Mouse (Mus musculus): ENCODE measurements around the gene Dis3l2.

The Dis3l2 gene

GRCm38 (mm10) chr1:86916355-86916984 is 212.9 kb downstream of the Dis3l2 start:
- DNase-seq (ENCODE audit: low read depth, low spot score), result no peak

- no peak for DNase-seq (ENCODE audit: low read depth, low spot score)
Observed at GRCm38 (mm10) chr1:86925776-86926175, 222.2 kb downstream of the Dis3l2 start.

GRCm38 (mm10) chr1:86931606-86932379 is 228.2 kb downstream of the Dis3l2 start:
- DNase-seq (ENCODE audit: low read depth, low spot score), result no peak

- DNase-seq (ENCODE audit: low read depth, low spot score), result no peak
Observed at GRCm38 (mm10) chr1:86932810-86933209, 229.2 kb downstream of the Dis3l2 start.

- DNase-seq (ENCODE audit: low read depth, low spot score), result no peak
Observed at GRCm38 (mm10) chr1:86933656-86934055, 230.0 kb downstream of the Dis3l2 start.

GRCm38 (mm10) chr1:86951501-86952205 is 248.0 kb downstream of the Dis3l2 start:
- DNase-seq (ENCODE audit: low read depth, low spot score), result no peak

- DNase-seq (ENCODE audit: low read depth, low spot score), result no peak
Observed at GRCm38 (mm10) chr1:86955801-86956200, 252.2 kb downstream of the Dis3l2 start.

- DNase-seq (ENCODE audit: low read depth, low spot score), result no peak
Observed at GRCm38 (mm10) chr1:86968261-86968964, 264.8 kb downstream of the Dis3l2 start.

- DNase-seq (ENCODE audit: low read depth, low spot score), result no peak
Observed at GRCm38 (mm10) chr1:86969173-86969725, 265.6 kb downstream of the Dis3l2 start.

GRCm38 (mm10) chr1:86972693-86973092 is 269.1 kb downstream of the Dis3l2 start:
- no peak for DNase-seq (ENCODE audit: low read depth, low spot score)

- DNase-seq (ENCODE audit: low read depth, low spot score), result no peak
Observed at GRCm38 (mm10) chr1:86977018-86977417, 273.4 kb downstream of the Dis3l2 start.

- DNase-seq (ENCODE audit: low read depth, low spot score), result no peak
Observed at GRCm38 (mm10) chr1:86986372-86986771, 282.8 kb downstream of the Dis3l2 start.

GRCm38 (mm10) chr1:86992849-86993248 is 289.2 kb downstream of the Dis3l2 start:
- DNase-seq (ENCODE audit: low read depth, low spot score), result no peak

GRCm38 (mm10) chr1:86994023-86994422 is 290.4 kb downstream of the Dis3l2 start:
- DNase-seq (ENCODE audit: low read depth, low spot score), result no peak

- no peak for DNase-seq (ENCODE audit: low read depth, low spot score)
Observed at GRCm38 (mm10) chr1:86998051-86998450, 294.4 kb downstream of the Dis3l2 start.

GRCm38 (mm10) chr1:87001365-87001764 is 297.8 kb downstream of the Dis3l2 start:
- DNase-seq (ENCODE audit: low read depth, low spot score), result no peak

GRCm38 (mm10) chr1:87002545-87003168 is 299.0 kb downstream of the Dis3l2 start:
- DNase-seq (ENCODE audit: low read depth, low spot score), result no peak

GRCm38 (mm10) chr1:87003169-87003552 is 299.6 kb downstream of the Dis3l2 start:
- no peak for DNase-seq (ENCODE audit: low read depth, low spot score)

GRCm38 (mm10) chr1:87006425-87006824 is 302.8 kb downstream of the Dis3l2 start:
- no peak for DNase-seq (ENCODE audit: low read depth, low spot score)

GRCm38 (mm10) chr1:87008211-87008610 is 304.6 kb downstream of the Dis3l2 start:
- no peak for DNase-seq (ENCODE audit: low read depth, low spot score)

GRCm38 (mm10) chr1:87009156-87009555 is 305.5 kb downstream of the Dis3l2 start:
- no peak for DNase-seq (ENCODE audit: low read depth, low spot score)

Data from CD4-positive helper T cell, adult 2 months (primary cell).